Mouse (Mus musculus) limb, embryonic 12.5 days (tissue): ENCODE data around the gene Cpt1a. TPM values are rescaled to one million over a fixed set of nuclear protein-coding genes. Genes with fewer than 3 reads are reported as not detected.

Experiments
- ATAC-seq: fragments of 200-750 bp; cut with Nextera tagmentation; 2 replicates; pipeline ENCODE4 v1.8.0; 2017; ENCODE audit warnings: low read depth, moderate TSS enrichment; ENCODE audit not compliant: insufficient number of reproducible peaks, insufficient read depth, low FRiP score, low TSS enrichment
- H3K27ac ChIP-seq: fragments of 300-500 bp; sonication (generic); 2 replicates; pipeline ENCODE4 v1.5.1; 2016; ENCODE audit warnings: mild to moderate bottlenecking, moderate library complexity
- H3K27me3 ChIP-seq: fragments of 300-500 bp; sonication (generic); 2 replicates; pipeline ENCODE4 v1.6.1; 2016; ENCODE audit warnings: mild to moderate bottlenecking, moderate library complexity
- H3K36me3 ChIP-seq: fragments of 300-500 bp; sonication (generic); 2 replicates; pipeline ENCODE4 v1.6.1; 2016; ENCODE audit warnings: mild to moderate bottlenecking, moderate library complexity
- H3K4me1 ChIP-seq: fragments of 300-500 bp; sonication (generic); replicated peaks from 2 replicates; pipeline ENCODE4 v1.6.1; 2016
- H3K4me2 ChIP-seq: fragments of 300-500 bp; sonication (generic); 2 replicates; pipeline ENCODE4 v1.6.1; 2016; ENCODE audit warnings: mild to moderate bottlenecking, moderate library complexity
- H3K4me3 ChIP-seq: fragments of 300-500 bp; sonication (generic); replicated peaks from 2 replicates; pipeline ENCODE4 v1.5.1; 2016; ENCODE audit warnings: mild to moderate bottlenecking
- H3K9ac ChIP-seq: fragments of 300-500 bp; sonication (generic); replicated peaks from 2 replicates; pipeline ENCODE4 v1.6.1; 2016; ENCODE audit warnings: mild to moderate bottlenecking, moderate library complexity
- H3K9me3 ChIP-seq: fragments of 300-500 bp; sonication (generic); 2 replicates; pipeline ENCODE4 v1.6.1; 2016; ENCODE audit warnings: mild to moderate bottlenecking, moderate library complexity
- WGBS: fragments of 180-500 bp; shearing (Covaris S2); methylation state at CpG from one replicate; pipeline ENCODE4 v1.1.7; 2016; 5-methylcytosine and 5-hydroxymethylcytosine counted together
- polyA plus RNA-seq: library from polyadenylated mRNA; unstranded; fragments of >200 nt; fragmentation: Nextera tagmentation; extraction: Ambion mirVana; gene quantifications from 2 replicates; pipeline ENCODE4 v1.2.1, GENCODE M21; 2016

Gene Cpt1a
- polyA plus RNA-seq, 1 experiment from 2014 or later = 12.8 TPM

GRCm38 (mm10) chr19:3304017-3304416, 18.1 kb upstream of the Cpt1a start:
- no peaks in the 10 kb centered on the region for H3K9me3 ChIP-seq
- H3K36me3 ChIP-seq = no peaks in the 10 kb centered on the region
- ATAC-seq = no peak
- no peak overlapping the region for H3K9ac ChIP-seq
- no peak overlapping the region for H3K4me2 ChIP-seq
- H3K4me1 ChIP-seq = no peaks in the 10 kb centered on the region
- H3K4me3 ChIP-seq = no peak overlapping the region
- H3K27ac ChIP-seq = no peak overlapping the region
- WGBS = 76% methylated on average over 4 of the region's 4 CpGs
- H3K27me3 ChIP-seq = peaks cover 15% of the 10 kb centered on the region

- Histone ChIP-seq H3K36me3 (no peaks in the 10 kb centered on the region), H3K9ac (no peak overlapping the region), H3K27ac (no peak overlapping the region), H3K9me3 (no peaks in the 10 kb centered on the region), H3K4me1 (no peaks in the 10 kb centered on the region), H3K27me3 (peaks cover 15% of the 10 kb centered on the region), H3K4me2 (no peak overlapping the region), H3K4me3 (no peak overlapping the region)
- 63% methylated on average over 16 of the region's 16 CpGs for WGBS
- ATAC-seq = peak; percentile 37; the same call in 1 of the 2 replicates
These were observed 14.8 kb upstream of the Cpt1a start for GRCm38 (mm10) chr19:3307175-3307949.

GRCm38 (mm10) chr19:3319341-3319740, 2.8 kb upstream of the Cpt1a start:
- Histone ChIP-seq H3K4me1 (peaks cover 22% of the 10 kb centered on the region), H3K27ac (no peak overlapping the region), H3K27me3 (peaks cover 28% of the 10 kb centered on the region), H3K36me3 (no peaks in the 10 kb centered on the region), H3K4me2 (no peak overlapping the region), H3K9me3 (no peaks in the 10 kb centered on the region), H3K9ac (no peak overlapping the region), H3K4me3 (no peak overlapping the region)
- ATAC-seq = no peak
- WGBS = 82% methylated on average over 2 of the region's 2 CpGs

GRCm38 (mm10) chr19:3320086-3320485, 2.0 kb upstream of the Cpt1a start:
- Histone ChIP-seq H3K9me3 (no peaks in the 10 kb centered on the region), H3K4me3 (no peak overlapping the region), H3K27me3 (peaks cover 28% of the 10 kb centered on the region), H3K36me3 (no peaks in the 10 kb centered on the region), H3K4me1 (peaks cover 26% of the 10 kb centered on the region), H3K4me2 (no peak overlapping the region), H3K9ac (no peak overlapping the region), H3K27ac (no peak overlapping the region)
- ATAC-seq = no peak
- 82% methylated on average over 7 of the region's 7 CpGs for WGBS

GRCm38 (mm10) chr19:3320801-3321200, 1.3 kb upstream of the Cpt1a start:
- WGBS = 81% methylated on average over 3 of the region's 3 CpGs
- H3K4me2 ChIP-seq = no peak overlapping the region
- ATAC-seq = no peak
- no peak overlapping the region for H3K9ac ChIP-seq
- H3K4me1 ChIP-seq = peaks cover 29% of the 10 kb centered on the region
- no peaks in the 10 kb centered on the region for H3K36me3 ChIP-seq
- no peaks in the 10 kb centered on the region for H3K9me3 ChIP-seq
- peaks cover 28% of the 10 kb centered on the region for H3K27me3 ChIP-seq
- H3K27ac ChIP-seq = no peak overlapping the region
- no peak overlapping the region for H3K4me3 ChIP-seq

GRCm38 (mm10) chr19:3321617-3322016, 517 bp upstream of the Cpt1a start:
- H3K9ac ChIP-seq = no peak overlapping the region
- H3K4me2 ChIP-seq = peak overlapping the region; percentile 96
- no peak overlapping the region for H3K27ac ChIP-seq
- ATAC-seq = no peak
- H3K4me3 ChIP-seq = peak overlapping the region; percentile 60
- H3K4me1 ChIP-seq = peaks cover 37% of the 10 kb centered on the region
- H3K9me3 ChIP-seq = no peaks in the 10 kb centered on the region
- H3K27me3 ChIP-seq = peaks cover 28% of the 10 kb centered on the region
- no peaks in the 10 kb centered on the region for H3K36me3 ChIP-seq
- WGBS = 7% methylated on average over 11 of the region's 11 CpGs

GRCm38 (mm10) chr19:3323201-3323621, 1.1 kb downstream of the Cpt1a start:
- Histone ChIP-seq H3K9me3 (no peaks in the 10 kb centered on the region), H3K9ac (peak overlapping the region; percentile 60), H3K36me3 (no peaks in the 10 kb centered on the region), H3K27me3 (peaks cover 28% of the 10 kb centered on the region), H3K4me1 (peaks cover 37% of the 10 kb centered on the region), H3K27ac (no peak overlapping the region), H3K4me2 (peak overlapping the region; percentile 96), H3K4me3 (peak overlapping the region; percentile 60)
- peak; percentile 71; the same call in 1 of the 2 replicates for ATAC-seq
- 2% methylated on average over 47 of the region's 47 CpGs for WGBS

- peaks cover 28% of the 10 kb centered on the region for H3K27me3 ChIP-seq
- peak overlapping the region; percentile 96 for H3K4me2 ChIP-seq
- peak overlapping the region; percentile 60 for H3K4me3 ChIP-seq
- 1% methylated on average over 34 of the region's 34 CpGs for WGBS
- no peaks in the 10 kb centered on the region for H3K9me3 ChIP-seq
- peaks cover 37% of the 10 kb centered on the region for H3K4me1 ChIP-seq
- ATAC-seq = peak; percentile 8; the same call in 1 of the 2 replicates
- no peak overlapping the region for H3K27ac ChIP-seq
- H3K36me3 ChIP-seq = no peaks in the 10 kb centered on the region
- H3K9ac ChIP-seq = peak overlapping the region; percentile 60
These were observed 1.7 kb downstream of the Cpt1a start for GRCm38 (mm10) chr19:3323753-3324270.

GRCm38 (mm10) chr19:3324271-3324811, 2.2 kb downstream of the Cpt1a start:
- Histone ChIP-seq H3K27ac (peak overlapping the region; percentile 50; the same call in 1 of the 2 replicates), H3K9me3 (no peaks in the 10 kb centered on the region), H3K4me3 (peak overlapping the region; percentile 60), H3K9ac (0 out of 2 replicates have a peak overlapping the region, but pooled peaks have one; percentile 60), H3K4me1 (peaks cover 37% of the 10 kb centered on the region), H3K36me3 (no peaks in the 10 kb centered on the region), H3K27me3 (peaks cover 26% of the 10 kb centered on the region), H3K4me2 (peak overlapping the region; percentile 96)
- 2% methylated on average over 17 of the region's 17 CpGs for WGBS
- no peak for ATAC-seq

- H3K36me3 ChIP-seq = no peaks in the 10 kb centered on the region
- H3K9ac ChIP-seq = peak overlapping the region; percentile 54
- peak overlapping the region; percentile 96 for H3K4me2 ChIP-seq
- peak overlapping the region; percentile 60 for H3K4me3 ChIP-seq
- H3K27ac ChIP-seq = peak overlapping the region; percentile 84
- ATAC-seq = peak; percentile 60; the same call in 1 of the 2 replicates
- H3K27me3 ChIP-seq = peaks cover 24% of the 10 kb centered on the region
- under 1% methylated on average over 59 of the region's 59 CpGs for WGBS
- no peaks in the 10 kb centered on the region for H3K9me3 ChIP-seq
- peaks cover 37% of the 10 kb centered on the region for H3K4me1 ChIP-seq
These were observed 3.0 kb downstream of the Cpt1a start for GRCm38 (mm10) chr19:3324931-3325711.
